Mouse (Mus musculus): ENCODE data around the gene Asic2. TPM values are rescaled to one million over a fixed set of nuclear protein-coding genes. Genes with fewer than 3 reads are reported as not detected.

Gene Asic2
- polyA plus RNA-seq, 1 experiment from 2014 or later, result 0.28 TPM

DNA sequence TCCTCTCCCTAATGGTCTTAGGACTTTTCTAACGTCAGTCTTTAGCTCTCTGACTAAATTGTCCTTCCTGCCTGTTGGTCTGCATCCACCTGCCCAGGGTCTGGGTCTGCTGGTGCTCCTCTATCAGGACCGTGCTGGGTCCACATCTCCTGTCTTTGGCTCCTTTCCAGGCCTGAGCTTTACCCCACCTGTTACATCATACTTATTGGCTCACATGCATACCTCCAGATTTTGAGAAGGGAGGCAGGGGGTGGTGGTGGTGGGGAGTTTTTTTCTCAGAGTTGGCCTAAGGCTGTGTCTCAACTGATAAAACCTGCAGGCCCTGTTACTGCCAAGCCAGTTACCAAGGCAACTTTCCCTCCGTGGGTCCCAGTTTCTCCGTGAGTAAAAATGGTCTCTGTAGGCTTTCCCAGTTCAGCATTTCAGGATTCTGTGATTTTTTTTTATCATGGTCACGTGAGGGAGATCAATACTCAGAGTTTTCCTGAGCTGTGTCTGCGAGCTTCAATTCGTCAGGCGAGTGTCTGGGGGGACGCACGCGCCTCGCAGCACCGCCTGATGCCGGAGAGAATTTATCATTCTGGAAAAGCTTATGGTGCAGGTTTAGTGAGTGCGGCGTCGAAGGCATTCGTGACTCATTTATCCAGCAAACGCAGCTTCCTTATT is 1044.8 kb downstream of the Asic2 start:
- Histone ChIP-seq H3K4me3 (ENCODE audit: low read depth, low read length) (no peak overlapping the region), H3K27me3 (ENCODE audit: insufficient read depth, low read length) (no peaks in the 10 kb centered on the region), H3K27ac (ENCODE audit: low read depth) (no peak overlapping the region), H3K9me3 (ENCODE audit: low read depth, low read length) (no peaks in the 10 kb centered on the region), H3K4me2 (no peak overlapping the region), H3K9ac (no peak overlapping the region), H3K36me3 (ENCODE audit: insufficient read depth) (no peaks in the 10 kb centered on the region), H3K4me1 (ENCODE audit: insufficient read depth) (no peaks in the 10 kb centered on the region)
- no peak for TF ChIP-seq CTCF (IDR thresholded peaks at IDR 0.05; ENCODE audit: low read depth)
- WGBS, result 72% methylated on average over 19 of the region's 19 CpGs
- ATAC-seq (ENCODE audit: insufficient read depth) (no peak), DNase-seq (no peak)

DNA sequence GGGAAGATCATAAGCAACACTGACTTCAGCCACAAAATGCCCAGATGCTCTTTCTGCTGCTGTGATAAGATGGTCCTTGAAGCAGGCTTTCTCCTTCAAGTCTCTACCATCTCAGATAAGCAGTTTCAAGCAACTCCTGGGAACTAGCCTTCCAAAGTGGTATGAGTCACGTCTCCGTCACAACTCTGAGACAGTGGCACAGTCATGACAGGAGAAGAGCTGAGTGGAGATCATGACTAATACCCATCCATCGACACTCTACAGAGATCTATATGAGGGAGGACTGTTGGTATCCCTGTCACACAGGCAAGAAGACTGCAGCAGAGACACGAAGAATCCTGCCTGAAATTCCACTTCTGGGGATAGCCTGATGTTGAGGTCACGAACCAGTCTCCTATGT is 1049.9 kb downstream of the Asic2 start:
- ATAC-seq (ENCODE audit: insufficient read depth), result no peak
- Histone ChIP-seq H3K27me3 (ENCODE audit: insufficient read depth, low read length) (no peaks in the 10 kb centered on the region), H3K4me3 (ENCODE audit: low read depth, low read length) (no peak overlapping the region), H3K27ac (ENCODE audit: low read depth) (no peak overlapping the region), H3K9me3 (ENCODE audit: low read depth, low read length) (no peaks in the 10 kb centered on the region; the same call in 1 of the 2 replicates), H3K36me3 (ENCODE audit: insufficient read depth) (no peaks in the 10 kb centered on the region), H3K4me2 (no peak overlapping the region), H3K9ac (no peak overlapping the region), H3K4me1 (ENCODE audit: insufficient read depth) (no peaks in the 10 kb centered on the region)
- TF ChIP-seq CTCF (IDR thresholded peaks at IDR 0.05; ENCODE audit: low read depth), result no peak
- DNase-seq, result no peak
- 79% methylated on average over 5 of the region's 5 CpGs for WGBS

- Histone ChIP-seq H3K9me3 (ENCODE audit: low read depth, low read length) (no peaks in the 10 kb centered on the region; the same call in 1 of the 2 replicates), H3K36me3 (ENCODE audit: insufficient read depth) (no peaks in the 10 kb centered on the region), H3K9ac (no peak overlapping the region), H3K4me1 (ENCODE audit: insufficient read depth) (no peaks in the 10 kb centered on the region), H3K4me3 (ENCODE audit: low read depth, low read length) (no peak overlapping the region), H3K27me3 (ENCODE audit: insufficient read depth, low read length) (no peaks in the 10 kb centered on the region), H3K4me2 (no peak overlapping the region), H3K27ac (ENCODE audit: low read depth) (no peak overlapping the region)
- TF ChIP-seq CTCF (IDR thresholded peaks at IDR 0.05; ENCODE audit: low read depth), result peak; percentile 54
- no peak for ATAC-seq (ENCODE audit: insufficient read depth)
- peak; percentile 18 for DNase-seq
Measured at GRCm38 (mm10) chr11:80917688-80918087, 1050.6 kb downstream of the Asic2 start.

DNA sequence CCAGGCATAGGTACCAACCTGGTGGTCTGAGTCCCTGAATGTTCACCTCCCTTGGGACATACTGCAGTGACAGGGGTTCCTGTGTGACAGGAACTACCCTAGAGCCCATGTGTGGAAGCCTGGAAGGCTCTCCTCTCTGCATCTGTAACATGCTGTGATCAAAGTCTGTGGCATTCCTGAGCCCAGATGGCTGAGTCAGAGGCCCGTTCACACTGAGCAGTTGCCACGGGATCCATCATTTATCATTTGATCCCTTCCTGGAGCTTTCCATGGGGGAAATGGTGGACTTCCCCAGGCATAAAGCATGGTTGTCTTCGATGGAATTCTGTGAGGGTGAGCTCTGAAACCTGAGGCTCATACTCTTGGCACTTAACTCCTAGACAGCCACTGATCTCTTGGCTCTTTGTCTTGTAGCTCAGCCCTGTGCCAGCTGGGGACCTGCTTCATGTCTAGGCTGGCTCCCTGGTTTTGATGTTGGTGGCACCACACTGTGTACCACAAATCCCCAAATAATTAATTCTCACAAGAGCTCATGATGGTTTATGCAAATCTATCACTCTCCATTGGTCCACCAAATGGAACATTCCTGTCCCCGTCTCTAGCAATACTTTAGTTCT is 1054.7 kb downstream of the Asic2 start:
- Histone ChIP-seq H3K4me2 (no peak overlapping the region), H3K9me3 (ENCODE audit: low read depth, low read length) (no peaks in the 10 kb centered on the region; the same call in 1 of the 2 replicates), H3K27ac (ENCODE audit: low read depth) (no peak overlapping the region), H3K4me3 (ENCODE audit: low read depth, low read length) (no peak overlapping the region), H3K4me1 (ENCODE audit: insufficient read depth) (no peaks in the 10 kb centered on the region), H3K36me3 (ENCODE audit: insufficient read depth) (no peaks in the 10 kb centered on the region), H3K27me3 (ENCODE audit: insufficient read depth, low read length) (no peaks in the 10 kb centered on the region), H3K9ac (no peak overlapping the region)
- DNase-seq (no peak), ATAC-seq (ENCODE audit: insufficient read depth) (no peak)
- TF ChIP-seq CTCF (IDR thresholded peaks at IDR 0.05; ENCODE audit: low read depth), result no peak
- 34% methylated on average over 4 of the region's 4 CpGs for WGBS

DNA sequence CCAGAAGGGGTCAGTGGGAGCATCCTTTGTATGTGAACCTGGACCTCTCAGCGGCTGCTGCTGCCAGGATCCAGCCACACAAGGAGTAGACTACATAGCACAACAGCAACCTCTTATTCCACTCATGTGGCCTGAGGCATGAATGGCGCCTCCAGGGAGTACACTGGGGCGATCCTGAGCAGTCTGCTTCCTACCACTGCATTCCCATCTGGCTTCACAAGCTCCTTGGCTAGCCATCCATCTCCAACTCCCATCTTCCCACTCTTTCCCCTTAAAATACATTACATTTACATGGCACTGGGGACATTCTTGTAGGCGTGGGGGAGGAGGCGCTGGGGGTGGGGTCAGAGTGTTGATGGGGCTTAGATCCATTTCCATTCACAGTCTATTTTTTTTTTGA is 1055.5 kb downstream of the Asic2 start:
- Histone ChIP-seq H3K4me1 (ENCODE audit: insufficient read depth) (no peaks in the 10 kb centered on the region), H3K9ac (no peak overlapping the region), H3K27me3 (ENCODE audit: insufficient read depth, low read length) (no peaks in the 10 kb centered on the region), H3K4me2 (no peak overlapping the region), H3K4me3 (ENCODE audit: low read depth, low read length) (no peak overlapping the region), H3K36me3 (ENCODE audit: insufficient read depth) (no peaks in the 10 kb centered on the region), H3K27ac (ENCODE audit: low read depth) (no peak overlapping the region), H3K9me3 (ENCODE audit: low read depth, low read length) (no peaks in the 10 kb centered on the region; the same call in 1 of the 2 replicates)
- no peak for TF ChIP-seq CTCF (IDR thresholded peaks at IDR 0.05; ENCODE audit: low read depth)
- WGBS, result 77% methylated on average over 5 of the region's 5 CpGs
- ATAC-seq (ENCODE audit: insufficient read depth) (no peak), DNase-seq (no peak)

GRCm38 (mm10) chr11:80907820-80908219 is 1060.4 kb downstream of the Asic2 start:
- ATAC-seq (ENCODE audit: insufficient read depth) (no peak), DNase-seq (no peak)
- no peaks in the 10 kb centered on the region for H3K4me1 ChIP-seq (ENCODE audit: insufficient read depth)
- no peak overlapping the region for H3K27ac ChIP-seq (ENCODE audit: low read depth)
- H3K27me3 ChIP-seq (ENCODE audit: insufficient read depth, low read length), result no peaks in the 10 kb centered on the region
- no peak overlapping the region for H3K4me3 ChIP-seq (ENCODE audit: low read depth, low read length)
- no peaks in the 10 kb centered on the region for H3K9me3 ChIP-seq (ENCODE audit: low read depth, low read length)
- no peak overlapping the region for H3K9ac ChIP-seq
- no peaks in the 10 kb centered on the region for H3K36me3 ChIP-seq (ENCODE audit: insufficient read depth)
- H3K4me2 ChIP-seq, result no peak overlapping the region
- 84% methylated on average over 6 of the region's 6 CpGs for WGBS
- no peak for TF ChIP-seq CTCF (IDR thresholded peaks at IDR 0.05; ENCODE audit: low read depth)

GRCm38 (mm10) chr11:80906456-80906855 is 1061.8 kb downstream of the Asic2 start:
- ATAC-seq (ENCODE audit: insufficient read depth) (no peak), DNase-seq (peak; percentile 85)
- Histone ChIP-seq H3K27me3 (ENCODE audit: insufficient read depth, low read length) (no peaks in the 10 kb centered on the region), H3K4me1 (ENCODE audit: insufficient read depth) (no peaks in the 10 kb centered on the region; the same call in 1 of the 2 replicates), H3K27ac (ENCODE audit: low read depth) (no peak overlapping the region), H3K4me3 (ENCODE audit: low read depth, low read length) (no peak overlapping the region), H3K9ac (no peak overlapping the region), H3K4me2 (no peak overlapping the region), H3K36me3 (ENCODE audit: insufficient read depth) (no peaks in the 10 kb centered on the region), H3K9me3 (ENCODE audit: low read depth, low read length) (no peaks in the 10 kb centered on the region)
- TF ChIP-seq CTCF (IDR thresholded peaks at IDR 0.05; ENCODE audit: low read depth), result peak; percentile 78
- 32% methylated on average over 4 of the region's 4 CpGs for WGBS
